Mouse (Mus musculus): ENCODE results near the gene Cklf. TPM values are rescaled to one million over a fixed set of nuclear protein-coding genes. Genes with fewer than 3 reads are reported as not detected.
A peak's percentile ranks its signal among the peaks of the same experiment; 100 is the strongest.
"Not testable (repeated sequence)": the region's sequence is repeated elsewhere in the genome, so short reads cannot be mapped to it uniquely, and the experiment has no call there.

The Cklf gene
- polyA plus RNA-seq, 1 experiment from 2014 or later, result 21.6 TPM

DNA sequence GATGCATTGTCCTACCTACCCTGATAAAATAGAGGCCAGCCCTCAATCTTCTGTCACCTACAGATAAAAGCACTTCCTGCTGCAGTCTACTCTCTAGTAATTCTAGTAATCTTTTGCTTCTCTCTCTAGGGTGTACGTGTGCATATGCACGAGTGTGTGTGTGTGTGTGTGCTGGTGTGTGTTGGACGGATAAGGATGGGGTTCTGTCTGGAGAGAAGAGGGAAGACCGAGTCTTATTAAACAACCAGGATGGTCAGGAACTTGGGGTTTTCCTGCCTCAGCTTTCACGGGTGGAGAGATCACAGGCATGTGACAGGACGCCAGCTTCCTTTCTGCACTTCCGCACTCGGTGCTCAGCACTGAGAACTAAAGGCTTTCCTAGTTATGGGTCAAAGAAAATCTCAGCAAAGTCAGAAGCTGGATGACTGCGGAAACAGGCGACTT, 11.2 kb upstream of the Cklf start:
- Histone ChIP-seq H3K27me3 (replicated peaks) (no peaks in the 10 kb centered on the region), H3K9me3 (replicated peaks) (no peaks in the 10 kb centered on the region), H3K27ac (no peak overlapping the region), H3K36me3 (peaks cover 53% of the 10 kb centered on the region), H3K4me1 (peaks cover 24% of the 10 kb centered on the region), H3K4me3 (no peak overlapping the region), H3K9ac (no peak overlapping the region; the same call in 1 of the 2 replicates), H3K4me2 (peak overlapping the region; percentile 19)
- ATAC-seq, result peak; percentile 69
- WGBS (ENCODE audit: insufficient replicate concordance), result 28% methylated on average over 10 of the region's 10 CpGs

DNA sequence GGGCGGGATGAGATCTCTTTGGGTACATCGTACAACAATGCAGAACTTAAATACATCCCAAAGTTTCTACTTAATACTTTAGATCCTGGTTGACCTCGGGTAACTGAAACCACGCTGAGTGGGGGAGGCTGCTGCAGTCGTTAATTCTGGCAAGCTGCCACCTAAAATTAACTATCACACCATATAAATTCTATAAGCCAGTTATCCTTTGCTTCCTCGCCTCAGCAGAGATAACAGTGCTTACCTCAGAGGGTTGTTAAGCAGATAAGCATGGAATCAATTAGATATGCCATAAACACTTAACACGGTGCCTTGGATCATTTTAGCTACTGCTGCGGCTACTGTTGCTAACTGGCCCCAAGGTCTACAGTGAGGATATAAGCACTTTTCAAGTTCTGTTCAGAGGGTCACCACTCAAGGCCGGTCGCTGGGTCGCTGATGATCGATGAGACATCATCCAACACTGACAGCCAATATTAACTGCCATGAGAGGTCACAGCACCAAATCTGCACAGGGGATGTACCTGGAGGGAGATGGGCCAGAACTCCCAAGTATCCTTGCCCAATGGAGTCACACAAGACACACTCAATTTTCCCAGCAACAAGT, 8.5 kb upstream of the Cklf start:
- WGBS (ENCODE audit: insufficient replicate concordance), result 68% methylated on average over 12 of the region's 12 CpGs
- H3K4me1 ChIP-seq, result peaks cover 30% of the 10 kb centered on the region
- H3K36me3 ChIP-seq, result peaks cover 36% of the 10 kb centered on the region
- ATAC-seq, result no peak
- H3K4me3 ChIP-seq, result no peak overlapping the region
- H3K27me3 ChIP-seq (replicated peaks), result no peaks in the 10 kb centered on the region
- no peak overlapping the region for H3K27ac ChIP-seq
- H3K4me2 ChIP-seq, result no peak overlapping the region
- H3K9ac ChIP-seq, result no peak overlapping the region
- H3K9me3 ChIP-seq (replicated peaks), result no peaks in the 10 kb centered on the region

DNA sequence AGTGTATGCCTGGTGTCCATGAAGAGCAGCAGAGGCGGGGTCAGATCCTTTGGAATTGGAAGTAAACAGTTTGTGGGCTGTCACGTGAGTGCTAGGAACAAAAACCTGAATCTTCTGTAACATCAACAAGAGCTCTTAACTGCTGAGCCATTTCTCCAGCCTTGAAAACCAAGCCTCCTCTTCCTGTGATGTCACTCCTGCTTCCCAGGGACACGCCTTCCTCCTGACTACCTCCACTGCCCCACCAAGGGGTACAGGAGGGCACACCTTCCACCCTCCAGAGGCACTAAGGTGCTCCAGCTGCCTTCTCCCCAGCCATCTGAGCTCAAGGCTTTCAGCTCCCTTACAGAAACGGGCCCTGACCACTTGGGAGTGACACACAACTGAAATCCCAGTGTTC, 4.0 kb upstream of the Cklf start:
- H3K4me3 ChIP-seq, result no peak overlapping the region
- no peak overlapping the region; the same call in 1 of the 2 replicates for H3K27ac ChIP-seq
- H3K36me3 ChIP-seq, result peaks cover 8% of the 10 kb centered on the region; the same call in 1 of the 2 replicates
- H3K9ac ChIP-seq, result no peak overlapping the region
- H3K4me2 ChIP-seq, result peak overlapping the region; percentile 92
- peaks cover 42% of the 10 kb centered on the region for H3K4me1 ChIP-seq
- H3K27me3 ChIP-seq (replicated peaks), result no peaks in the 10 kb centered on the region
- WGBS (ENCODE audit: insufficient replicate concordance), result 73% methylated on average over 4 of the region's 4 CpGs
- ATAC-seq, result no peak
- H3K9me3 ChIP-seq (replicated peaks), result no peaks in the 10 kb centered on the region

DNA sequence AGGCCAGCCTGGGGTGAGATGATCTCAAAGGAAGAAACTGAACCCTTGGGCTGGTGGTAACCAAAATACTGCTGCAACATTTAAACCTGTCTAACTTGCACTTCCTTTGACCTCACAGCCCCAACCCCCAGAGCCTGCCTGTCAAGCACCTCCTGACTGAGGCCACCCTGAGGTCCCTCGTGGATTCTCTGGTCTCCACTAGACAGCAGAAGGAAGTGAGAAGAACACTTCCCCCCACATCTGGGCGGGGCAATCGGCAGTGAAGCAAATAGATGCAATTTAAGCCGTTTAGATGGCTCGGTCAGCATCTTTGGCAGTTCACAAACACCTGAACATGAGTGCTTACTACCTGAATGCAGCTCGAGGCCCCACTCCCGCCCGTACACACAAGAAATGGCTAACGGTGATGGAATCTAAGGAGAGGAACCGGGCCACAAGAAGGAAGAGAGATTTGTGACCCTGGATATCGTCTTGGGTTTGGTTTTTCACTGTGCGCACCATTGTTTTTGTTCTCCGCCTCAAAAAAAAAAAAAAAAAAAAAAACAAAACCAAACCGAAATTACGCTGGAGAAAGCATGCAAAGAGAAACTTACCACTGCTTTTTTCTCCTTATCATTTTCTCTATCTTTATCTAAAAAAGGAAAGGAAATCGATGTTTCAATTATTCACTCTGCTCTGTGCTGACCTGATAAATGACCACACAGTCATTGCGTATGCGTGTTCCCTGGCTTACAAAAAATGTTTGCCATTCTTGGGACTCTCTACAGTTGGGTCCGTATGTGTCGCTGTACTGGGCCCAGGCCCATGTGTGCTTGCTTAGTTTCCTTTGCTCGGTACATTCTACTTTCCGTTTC, 3.4 kb upstream of the Cklf start:
- no peaks in the 10 kb centered on the region for H3K9me3 ChIP-seq (replicated peaks)
- peak overlapping the region; percentile 82 for H3K9ac ChIP-seq
- H3K36me3 ChIP-seq, result peaks cover 8% of the 10 kb centered on the region; the same call in 1 of the 2 replicates
- WGBS (ENCODE audit: insufficient replicate concordance), result 40% methylated on average over 22 of the region's 22 CpGs
- peak overlapping the region; percentile 84 for H3K4me3 ChIP-seq
- H3K4me2 ChIP-seq, result peak overlapping the region; percentile 92
- no peak for ATAC-seq
- peaks cover 42% of the 10 kb centered on the region for H3K4me1 ChIP-seq
- H3K27ac ChIP-seq, result peak overlapping the region; percentile 70
- H3K27me3 ChIP-seq (replicated peaks), result no peaks in the 10 kb centered on the region

DNA sequence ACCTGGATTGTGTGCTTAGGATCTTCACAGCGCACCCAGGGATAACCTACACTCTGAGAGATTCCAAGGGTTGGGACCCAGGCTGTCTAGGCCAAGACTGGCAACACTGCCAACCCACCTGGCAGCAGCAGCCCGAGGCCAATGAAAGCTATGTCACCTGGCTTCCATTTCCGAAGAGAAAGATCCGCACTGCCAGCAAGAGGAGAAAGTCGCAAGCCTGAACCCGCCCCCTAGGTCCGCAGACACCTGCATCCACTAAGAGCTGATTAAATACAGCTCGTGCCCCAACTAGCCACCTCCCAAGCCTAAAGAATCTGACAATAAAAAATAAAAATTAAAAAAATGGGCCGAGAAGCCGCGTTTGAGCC, 2.8 kb upstream of the Cklf start:
- Histone ChIP-seq H3K4me3 (peak overlapping the region; percentile 84), H3K9ac (peak overlapping the region; percentile 82), H3K27ac (peak overlapping the region; percentile 70), H3K36me3 (peaks cover 4% of the 10 kb centered on the region; the same call in 1 of the 2 replicates), H3K4me2 (peak overlapping the region; percentile 92), H3K27me3 (replicated peaks) (no peaks in the 10 kb centered on the region), H3K4me1 (peaks cover 42% of the 10 kb centered on the region), H3K9me3 (replicated peaks) (no peaks in the 10 kb centered on the region)
- 3% methylated on average over 11 of the region's 11 CpGs for WGBS (ENCODE audit: insufficient replicate concordance)
- ATAC-seq, result peak; percentile 27; the same call in 1 of the 2 replicates

DNA sequence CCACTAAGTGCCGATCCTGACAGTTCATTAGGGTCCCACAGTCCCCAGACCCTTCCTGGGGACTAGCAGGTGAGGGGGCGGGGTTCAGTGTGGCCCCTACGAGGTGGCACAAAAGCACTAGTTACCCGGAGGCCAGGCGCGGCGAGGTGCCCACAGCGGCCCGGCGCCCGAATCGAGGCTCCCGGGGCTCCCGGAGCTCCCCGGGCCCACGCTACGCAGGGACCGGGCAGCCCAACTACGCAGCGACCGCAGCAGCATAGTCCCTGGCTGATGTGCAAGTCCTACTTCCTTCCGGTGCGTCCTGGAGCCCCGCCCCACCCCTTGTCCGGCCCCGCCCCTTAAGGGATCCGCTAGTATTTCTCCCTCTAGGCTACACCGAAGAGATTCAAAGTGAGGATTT, 2.4 kb upstream of the Cklf start, which contains the start of gene Tk2:
TSS of gene Tk2 (minus strand) at position 283 of the 400 bp plus-strand sequence.
- peak within 1 kb of the TSS; percentile 92 for H3K4me2 ChIP-seq
- H3K9me3 ChIP-seq (replicated peaks), result no peaks in the 10 kb centered on the region
- peaks cover under 1% of the 10 kb centered on the region; the same call in 1 of the 2 replicates for H3K36me3 ChIP-seq
- H3K4me1 ChIP-seq, result peaks cover 42% of the 10 kb centered on the region
- under 1% methylated on average over 28 of the region's 28 CpGs for WGBS (ENCODE audit: insufficient replicate concordance)
- H3K9ac ChIP-seq, result peak within 1 kb of the TSS; percentile 82
- peak within 1 kb of the TSS; percentile 70 for H3K27ac ChIP-seq
- H3K4me3 ChIP-seq, result peak within 1 kb of the TSS; percentile 84
- H3K27me3 ChIP-seq (replicated peaks), result no peaks in the 10 kb centered on the region
- peak; percentile 86 for ATAC-seq

DNA sequence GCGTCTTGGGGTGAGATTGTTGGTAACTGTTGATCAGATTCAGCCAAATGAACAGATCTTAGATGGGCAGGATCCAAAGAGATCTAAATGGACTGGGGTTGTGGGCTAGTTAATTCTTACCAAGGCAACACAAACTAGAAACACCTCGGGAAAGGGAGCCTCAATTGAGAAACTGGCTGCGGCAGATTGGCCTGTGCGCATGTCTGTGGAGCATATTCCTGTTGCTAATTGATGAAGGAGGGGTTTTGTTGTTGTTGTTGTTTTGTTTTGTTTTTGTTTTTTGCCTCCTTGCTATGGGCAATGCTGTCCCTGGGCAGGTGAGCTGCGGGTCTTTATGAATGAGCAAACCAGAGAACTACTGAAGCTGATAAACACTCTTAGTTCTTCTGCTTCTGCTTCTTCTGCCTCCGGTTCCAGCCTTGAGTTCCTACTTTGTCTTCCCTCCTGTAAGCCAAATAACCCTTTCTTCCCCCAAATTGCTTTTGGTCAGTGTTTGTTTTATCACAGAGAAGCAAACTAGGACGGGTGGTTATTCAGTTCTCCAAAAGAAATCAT, 1.1 kb upstream of the Cklf start:
- 74% methylated on average over 7 of the region's 7 CpGs for WGBS (ENCODE audit: insufficient replicate concordance)
- no peak for ATAC-seq
- Histone ChIP-seq H3K4me2 (no peak overlapping the region), H3K27ac (no peak overlapping the region), H3K9me3 (replicated peaks) (no peaks in the 10 kb centered on the region), H3K4me3 (no peak overlapping the region), H3K36me3 (no peaks in the 10 kb centered on the region), H3K27me3 (replicated peaks) (no peaks in the 10 kb centered on the region), H3K4me1 (peaks cover 42% of the 10 kb centered on the region), H3K9ac (no peak overlapping the region)

DNA sequence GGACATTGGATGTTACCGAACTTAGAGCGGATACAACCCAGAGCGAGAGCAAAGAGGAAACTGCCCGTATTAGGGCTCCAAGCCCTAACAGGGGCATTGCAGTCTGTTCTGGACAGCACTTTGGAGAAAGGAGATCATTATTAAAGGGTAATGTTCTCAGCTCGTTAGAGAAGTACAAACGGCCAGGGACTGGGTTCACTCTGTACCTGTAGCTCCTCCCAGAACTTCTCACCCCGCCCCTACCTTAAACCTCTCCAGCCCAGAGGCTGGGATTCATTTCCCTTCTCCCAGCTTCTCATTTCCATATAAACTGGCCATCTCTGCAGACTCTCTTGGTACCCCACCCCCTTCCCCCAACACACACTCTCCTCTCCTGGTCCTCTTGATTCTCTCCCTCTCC, 800 bp downstream of the Cklf start:
- Histone ChIP-seq H3K9me3 (replicated peaks) (no peaks in the 10 kb centered on the region), H3K36me3 (no peaks in the 10 kb centered on the region), H3K4me3 (peak overlapping the region; percentile 71), H3K27me3 (replicated peaks) (no peaks in the 10 kb centered on the region), H3K4me2 (peak overlapping the region; percentile 85), H3K9ac (peak overlapping the region; percentile 73), H3K4me1 (peaks cover 42% of the 10 kb centered on the region), H3K27ac (no peak overlapping the region)
- ATAC-seq, result no peak
- 0% methylated on average over 7 of the region's 7 CpGs for WGBS (ENCODE audit: insufficient replicate concordance)

DNA sequence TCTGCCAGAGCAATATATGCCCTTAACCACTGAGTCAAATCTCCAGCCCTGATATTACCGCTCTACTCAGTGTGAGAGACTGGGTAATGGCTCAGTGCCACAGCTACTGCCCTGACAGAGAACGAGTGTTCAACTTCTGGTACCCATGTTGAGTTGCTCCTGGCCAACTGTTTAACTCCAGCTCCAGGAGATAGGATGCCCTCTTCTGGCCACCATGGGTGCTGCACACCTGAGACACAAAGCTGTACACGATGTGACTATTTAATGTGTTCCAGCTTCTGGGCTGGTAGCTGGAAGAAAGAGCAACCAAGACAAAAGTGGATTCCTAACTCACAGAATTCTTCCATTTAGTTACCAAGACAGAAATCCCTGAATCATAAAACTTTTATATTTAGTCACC, 2.4 kb downstream of the Cklf start:
- H3K9ac ChIP-seq, result no peak overlapping the region
- H3K36me3 ChIP-seq, result peaks cover 10% of the 10 kb centered on the region
- H3K4me3 ChIP-seq, result no peak overlapping the region
- no peaks in the 10 kb centered on the region for H3K9me3 ChIP-seq (replicated peaks)
- H3K27me3 ChIP-seq (replicated peaks), result no peaks in the 10 kb centered on the region
- H3K4me1 ChIP-seq, result peaks cover 27% of the 10 kb centered on the region
- H3K27ac ChIP-seq, result no peak overlapping the region
- 63% methylated on average over 3 of the region's 3 CpGs for WGBS (ENCODE audit: insufficient replicate concordance)
- ATAC-seq, result no peak
- H3K4me2 ChIP-seq, result no peak overlapping the region

DNA sequence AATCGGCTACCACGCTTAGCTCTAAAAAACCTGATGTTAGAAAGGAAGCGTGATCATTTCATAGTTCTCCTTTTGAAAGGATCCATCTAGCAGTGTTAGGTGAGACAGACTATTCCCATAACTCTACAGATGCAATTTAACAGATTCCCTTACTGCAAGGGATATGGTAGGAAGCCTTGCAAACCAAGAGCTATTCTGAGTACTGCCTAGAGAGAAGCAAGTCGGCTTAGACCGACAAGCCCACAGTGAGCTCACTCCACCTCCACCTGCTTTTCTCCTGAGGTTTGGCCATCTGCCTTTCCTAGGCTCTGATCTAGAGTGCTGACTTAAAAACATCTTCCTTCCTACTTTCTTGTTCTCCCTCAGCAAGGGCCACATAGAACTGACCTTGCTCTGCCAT, 11.1 kb downstream of the Cklf start:
- not testable (repeated sequence) for H3K9ac ChIP-seq; H3K4me2 ChIP-seq; H3K4me1 ChIP-seq; H3K4me3 ChIP-seq; H3K9me3 ChIP-seq (replicated peaks); H3K27ac ChIP-seq; ATAC-seq; H3K27me3 ChIP-seq (replicated peaks)
- 88% methylated on average over 5 of the region's 5 CpGs for WGBS (ENCODE audit: insufficient replicate concordance)
- H3K36me3 ChIP-seq, result peaks cover 58% of the 10 kb centered on the region

DNA sequence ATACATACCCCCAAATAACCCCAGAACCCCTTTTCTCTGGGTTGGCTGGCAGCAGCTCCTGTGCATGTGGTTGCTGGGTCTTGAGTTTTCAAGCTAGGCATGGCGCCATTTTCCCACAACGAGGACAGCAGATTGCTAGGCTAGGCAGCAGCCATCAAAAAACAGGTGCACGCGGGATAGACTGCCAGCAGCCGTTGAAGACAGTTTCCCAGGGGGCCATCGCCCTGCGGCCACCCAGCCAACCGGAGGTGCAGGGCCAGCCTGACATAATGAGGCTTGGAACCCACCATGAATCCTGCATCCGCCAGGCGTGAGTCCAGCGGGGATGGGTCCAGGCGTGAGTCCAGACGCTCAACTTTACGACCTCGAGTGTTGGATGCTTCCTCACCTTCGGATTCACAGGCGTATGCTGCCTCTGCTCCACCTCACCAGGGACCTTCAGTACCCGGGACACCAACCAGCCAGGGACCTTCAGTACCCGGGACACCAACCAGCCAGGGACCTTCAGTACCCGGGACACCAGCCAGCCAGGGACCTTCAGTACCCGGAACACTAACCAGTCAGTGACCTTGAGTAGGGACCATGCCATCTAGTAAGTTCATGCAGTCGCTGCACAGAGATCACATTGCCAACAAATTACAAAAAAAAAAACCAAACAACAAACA, 13.7 kb downstream of the Cklf start:
- ATAC-seq; H3K4me3 ChIP-seq; H3K27me3 ChIP-seq (replicated peaks); H3K9ac ChIP-seq; H3K9me3 ChIP-seq (replicated peaks); H3K4me2 ChIP-seq; H3K4me1 ChIP-seq; H3K27ac ChIP-seq: not testable (repeated sequence)
- 90% methylated on average over 22 of the region's 22 CpGs for WGBS (ENCODE audit: insufficient replicate concordance)
- H3K36me3 ChIP-seq, result peaks cover 34% of the 10 kb centered on the region

DNA sequence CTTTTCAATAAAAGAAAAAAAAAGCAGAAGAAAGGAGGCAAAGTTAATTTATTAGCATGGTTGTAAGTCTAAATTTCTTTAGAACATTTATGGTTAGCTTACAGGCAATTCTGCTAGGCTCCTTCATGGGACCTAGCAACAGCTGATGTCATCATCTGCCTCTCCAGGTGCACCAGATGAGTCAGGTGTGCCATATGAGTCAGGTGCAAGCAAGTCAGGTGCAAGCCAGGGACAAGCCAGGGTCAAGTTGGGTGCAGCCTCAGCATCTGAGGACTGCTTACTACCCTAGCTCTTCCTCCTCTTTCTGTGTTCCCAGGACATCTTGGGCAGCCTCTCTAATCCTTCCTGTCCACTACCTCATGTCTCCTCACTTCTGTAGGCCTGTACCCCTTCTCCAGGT, 17.7 kb downstream of the Cklf start:
- no peak for ATAC-seq
- H3K4me3 ChIP-seq, result no peak overlapping the region
- H3K36me3 ChIP-seq, result peaks cover 15% of the 10 kb centered on the region
- no peak overlapping the region for H3K4me2 ChIP-seq
- H3K9ac ChIP-seq, result no peak overlapping the region
- no peaks in the 10 kb centered on the region for H3K27me3 ChIP-seq (replicated peaks)
- no peaks in the 10 kb centered on the region for H3K4me1 ChIP-seq
- H3K9me3 ChIP-seq (replicated peaks), result no peaks in the 10 kb centered on the region
- no peak overlapping the region for H3K27ac ChIP-seq

All from liver, embryonic 12.5 days (tissue).